Mouse (Mus musculus) CH12.LX (cell line): ENCODE measurements around the gene Hras. TPM values are rescaled to one million over a fixed set of nuclear protein-coding genes. Genes with fewer than 3 reads are reported as not detected.

Experiments
- DNase-seq: peaks from one replicate; pipeline ENCODE4 v3.0.0-alpha.2; 2013; ENCODE audit errors: extremely low read depth
- H3K27ac ChIP-seq: 2 replicates; pipeline ENCODE4 v1.5.1; 2012; ENCODE audit warnings: low read depth, mild to moderate bottlenecking, control low read depth, moderate library complexity; ENCODE audit not compliant: insufficient read depth
- H3K27me3 ChIP-seq: replicated peaks from 2 replicates; pipeline ENCODE3; 2012; ENCODE audit warnings: inconsistent platforms
- H3K36me3 ChIP-seq, 2 experiments: replicated peaks in 1 of 2; 2 replicates each; pipeline versions ENCODE3 to v1.6.1; 2012; ENCODE audit warnings: inconsistent platforms in 1 of 2, low read length in 1 of 2, mild to moderate bottlenecking in 1 of 2, mixed read lengths in 1 of 2, moderate library complexity in 1 of 2; ENCODE audit not compliant: control insufficient read depth in 1 of 2, insufficient read depth in 1 of 2
- H3K4me1 ChIP-seq, 2 experiments: 2 replicates each; pipeline ENCODE4 v1.6.1; 2012; ENCODE audit warnings: inconsistent platforms in 1 of 2, moderate library complexity in 1 of 2; ENCODE audit not compliant: insufficient read depth in 2 of 2, control insufficient read depth in 1 of 2
- H3K4me2 ChIP-seq: 2 replicates; pipeline ENCODE4 v1.6.1; 2012; ENCODE audit warnings: low read depth, mild to moderate bottlenecking, control low read depth; ENCODE audit not compliant: poor library complexity, insufficient read depth, severe bottlenecking
- H3K4me3 ChIP-seq, 3 experiments: fragments of 150-350 bp in 1 of 3; sonication (generic) in 1 of 3; replicated peaks in 1 of 3; 2 replicates each; pipeline versions ENCODE3 to v1.5.1; 2011 to 2012; ENCODE audit warnings: low read depth in 2 of 3, low read length in 2 of 3, mild to moderate bottlenecking in 2 of 3, moderate library complexity in 2 of 3, control low read depth in 1 of 3, improper control_type of control experiment in 1 of 3, inconsistent platforms in 1 of 3, mixed read lengths in 1 of 3; ENCODE audit not compliant: poor library complexity in 1 of 3
- H3K79me2 ChIP-seq: replicated peaks from 2 replicates; pipeline ENCODE4 v1.6.1; 2012; ENCODE audit warnings: mild to moderate bottlenecking, moderate library complexity; ENCODE audit not compliant: control insufficient read depth, poor library complexity, insufficient read depth, severe bottlenecking; ENCODE audit errors: extremely low read depth
- H3K9ac ChIP-seq: 2 replicates; pipeline ENCODE4 v1.6.1; 2012; ENCODE audit warnings: low read depth, mild to moderate bottlenecking, control low read depth, moderate library complexity; ENCODE audit not compliant: insufficient read depth
- H3K9me3 ChIP-seq: replicated peaks from 2 replicates; pipeline ENCODE3; 2012; ENCODE audit warnings: low read length, inconsistent platforms, mixed read lengths
- BHLHE40 ChIP-seq: IDR thresholded peaks from 2 replicates; pipeline ENCODE4 v1.6.1; 2011; ENCODE audit warnings: mild to moderate bottlenecking, low read depth, low read length, improper control_type of control experiment
- CHD1 ChIP-seq: IDR thresholded peaks from 2 replicates; pipeline ENCODE4 v1.6.1; 2012; ENCODE audit warnings: low read depth, low read length, improper control_type of control experiment, inconsistent platforms
- CHD2 ChIP-seq: IDR thresholded peaks from 2 replicates; pipeline ENCODE4 v1.6.1; 2011; ENCODE audit warnings: low read length, improper control_type of control experiment
- ELF1 ChIP-seq: IDR thresholded peaks from 2 replicates; pipeline ENCODE4 v1.6.1; 2014; ENCODE audit warnings: low read depth, mild to moderate bottlenecking, inconsistent platforms, low read length, improper control_type of control experiment
- EP300 ChIP-seq: IDR thresholded peaks from 2 replicates; pipeline ENCODE4 v1.6.1; 2011; ENCODE audit warnings: low read length, improper control_type of control experiment
- ETS1 ChIP-seq: conservative IDR thresholded peaks from 2 replicates; pipeline ENCODE4 v1.6.1; 2012; ENCODE audit warnings: low read depth, mild to moderate bottlenecking, inconsistent platforms, low read length, improper control_type of control experiment, moderate library complexity
- GABPA ChIP-seq: IDR thresholded peaks from 2 replicates; pipeline ENCODE4 v1.6.1; 2012; ENCODE audit warnings: low read depth, low read length, improper control_type of control experiment, inconsistent platforms; ENCODE audit not compliant: insufficient replicate concordance
- IRF4 ChIP-seq: IDR thresholded peaks from 2 replicates; pipeline ENCODE4 v1.6.1; 2014; ENCODE audit warnings: low read depth, mild to moderate bottlenecking, inconsistent platforms, low read length, improper control_type of control experiment
- JUN ChIP-seq: IDR thresholded peaks from 2 replicates; pipeline ENCODE4 v1.6.1; 2011; ENCODE audit warnings: low read depth, mild to moderate bottlenecking, low read length, improper control_type of control experiment, moderate library complexity; ENCODE audit not compliant: insufficient read depth
- MAFK ChIP-seq: IDR thresholded peaks from 2 replicates; pipeline ENCODE4 v1.6.1; 2011; ENCODE audit warnings: low read length, improper control_type of control experiment; ENCODE audit not compliant: insufficient replicate concordance
- MAX ChIP-seq: IDR thresholded peaks from 2 replicates; pipeline ENCODE4 v1.6.1; 2011; ENCODE audit warnings: low read length, improper control_type of control experiment
- MAZ ChIP-seq: IDR thresholded peaks from 2 replicates; pipeline ENCODE4 v1.6.1; 2012; ENCODE audit warnings: low read depth, mild to moderate bottlenecking, inconsistent platforms, low read length, improper control_type of control experiment, moderate library complexity
- MXI1 ChIP-seq: IDR thresholded peaks from 2 replicates; pipeline ENCODE4 v1.6.1; 2011; ENCODE audit warnings: mild to moderate bottlenecking, low read depth, low read length, improper control_type of control experiment
- NELFE ChIP-seq: IDR thresholded peaks from 2 replicates; pipeline ENCODE4 v1.6.1; 2011; ENCODE audit warnings: low read depth, low read length, improper control_type of control experiment
- NRF1 ChIP-seq: IDR thresholded peaks from 2 replicates; pipeline ENCODE4 v1.6.1; 2014; ENCODE audit warnings: low read depth, mild to moderate bottlenecking, inconsistent platforms, low read length, improper control_type of control experiment, moderate library complexity
- POLR2AphosphoS2 ChIP-seq: IDR thresholded peaks from 2 replicates; pipeline ENCODE4 v1.6.1; 2011; ENCODE audit warnings: low read depth, low read length, improper control_type of control experiment
- RCOR1 ChIP-seq: conservative IDR thresholded peaks from 2 replicates; pipeline ENCODE4 v1.6.1; 2012; ENCODE audit warnings: low read depth, mild to moderate bottlenecking, inconsistent platforms, low read length, improper control_type of control experiment
- SIN3A ChIP-seq: IDR thresholded peaks from 2 replicates; pipeline ENCODE4 v1.6.1; 2012; ENCODE audit warnings: low read length, improper control_type of control experiment, inconsistent platforms
- TCF12 ChIP-seq: IDR thresholded peaks from 2 replicates; pipeline ENCODE4 v1.6.1; 2014; ENCODE audit warnings: low read depth, mild to moderate bottlenecking, inconsistent platforms, low read length, improper control_type of control experiment
- UBTF ChIP-seq: IDR thresholded peaks from 2 replicates; pipeline ENCODE4 v1.6.1; 2012; ENCODE audit warnings: low read depth, mild to moderate bottlenecking, inconsistent platforms, low read length, improper control_type of control experiment, moderate library complexity
- USF2 ChIP-seq: conservative IDR thresholded peaks from 2 replicates; pipeline ENCODE4 v1.6.1; 2011; ENCODE audit warnings: low read depth, low read length, improper control_type of control experiment
- ZC3H11A ChIP-seq: IDR thresholded peaks from 2 replicates; pipeline ENCODE4 v1.6.1; 2012; ENCODE audit warnings: low read depth, mild to moderate bottlenecking, inconsistent platforms, low read length, improper control_type of control experiment
- ZMIZ1 ChIP-seq: IDR thresholded peaks from 2 replicates; pipeline ENCODE4 v1.6.1; 2012; ENCODE audit warnings: low read depth, mild to moderate bottlenecking, inconsistent platforms, low read length, improper control_type of control experiment
- ZNF384 ChIP-seq: IDR thresholded peaks from 2 replicates; pipeline ENCODE4 v1.6.1; 2012; ENCODE audit warnings: low read depth, low read length, improper control_type of control experiment, inconsistent platforms
- dilution Hi-C: fragments of 300-500 bp; cut with MboI; formaldehyde crosslinking; loops from 2 replicates; pipeline ENCODE4 v1.14.3; 2020; ENCODE audit warnings: low sequenced_read_pairs; ENCODE audit not compliant: extremely low pct_unique_long_range_greater_than_20kb, extremely low pct_ligation_motif_present
- in situ Hi-C: fragments of 300-500 bp; cut with MboI; formaldehyde crosslinking; loops from 3 replicates; pipeline ENCODE4 v1.14.3; 2019; ENCODE audit warnings: low sequenced_read_pairs, low pct_ligation_motif_present, low pct_unique_long_range_greater_than_20kb, mixed read lengths
- polyA plus RNA-seq: library from polyadenylated mRNA; unstranded; fragments of >175 nt; gene quantifications from 2 replicates; pipeline ENCODE4 v1.2.1, GENCODE M21; 2012; ENCODE audit warnings: low read depth; ENCODE audit not compliant: insufficient read length
- total RNA-seq, 2 experiments: library from RNA; depleted of rRNA; stranded (reverse); fragments of 300-350 nt in 1 of 2; fragments of >200 nt in 1 of 2; gene quantifications; 2 replicates each; pipeline ENCODE4 v1.2.3; 2012 to 2014

The Hras gene
- total and polyA plus RNA-seq, 3 experiments = 43.6 to 82.0 (median 71.3) TPM

GRCm38 (mm10) chr7:141230570-141230969 is 36.8 kb upstream of the Hras start:
- in situ Hi-C loops (no loop called here), dilution Hi-C loops (no loop called here)
- Histone ChIP-seq H3K27ac (no peak overlapping the region), H3K4me3 (no peak overlapping the region), H3K79me2 (peaks cover 51% of the 10 kb centered on the region)
- TF ChIP-seq USF2 (no peak), RCOR1 (no peak)
- TF ChIP-seq, all 38 proteins: peak for 0
- peaks cover 4 to 30% of the 10 kb centered on the region in 2 experiments; a peak in 3 of 4 replicates for H3K4me1 ChIP-seq
- H3K9me3 ChIP-seq = peaks cover 7% of the 10 kb centered on the region
- H3K4me2 ChIP-seq = 0 out of 2 replicates have a peak overlapping the region, but pooled peaks have one; percentile 96
- no peak overlapping the region for H3K9ac ChIP-seq
- DNase-seq = no peak
- peaks cover 5% of the 10 kb centered on the region for H3K27me3 ChIP-seq
- peaks cover 38 to 54% of the 10 kb centered on the region in 2 experiments for H3K36me3 ChIP-seq

- DNase-seq = no peak
Measured at GRCm38 (mm10) chr7:141229702-141230101, 35.9 kb upstream of the Hras start.

GRCm38 (mm10) chr7:141228279-141229067 is 34.7 kb upstream of the Hras start, which contains the start of gene Phrf1:
Gene Phrf1 (plus strand): TSS chr7:141228784.
- Histone ChIP-seq H3K79me2 (peaks cover 42% of the 10 kb centered on the region), H3K27ac (peak within 1 kb of the TSS; percentile 84), H3K9me3 (peaks cover 7% of the 10 kb centered on the region), H3K36me3 (peaks cover 25 to 33% of the 10 kb centered on the region in 2 experiments), H3K27me3 (peaks cover 14% of the 10 kb centered on the region), H3K9ac (peak within 1 kb of the TSS; percentile 95), H3K4me3 (peak within 1 kb of the TSS; percentile 88 to 100 (median 99)), H3K4me1 (peaks cover 4 to 30% of the 10 kb centered on the region in 2 experiments; a peak in 3 of 4 replicates), H3K4me2 (peak within 1 kb of the TSS; percentile 96)
- in situ Hi-C loops = no loop called here
- dilution Hi-C loops = no loop called here
- peak; percentile 81 for DNase-seq
- TF ChIP-seq UBTF (no peak), ZMIZ1 (no peak), TCF12 (no peak; the same call in 1 of the 2 replicates), USF2 (no peak), ZNF384 (no peak), ZC3H11A (no peak), GABPA (no peak; the same call in 1 of the 2 replicates), ELF1 (peak; percentile 90), CHD1 (peak; percentile 100), MAX (peak; percentile 41; the same call in 1 of the 2 replicates), IRF4 (peak; percentile 61), ETS1 (no peak), CHD2 (no peak), JUN (no peak), MAFK (no peak), MAZ (peak; percentile 42), NELFE (peak; percentile 75), BHLHE40 (no peak), MXI1 (no peak)

More at GRCm38 (mm10) chr7:141229702-141230101, 35.9 kb upstream of the Hras start:
- in situ Hi-C loops (no loop called here), dilution Hi-C loops (no loop called here)
- Histone ChIP-seq H3K4me3 (peak overlapping the region; percentile 88 to 100 (median 99)), H3K4me1 (peaks cover 4 to 30% of the 10 kb centered on the region in 2 experiments; a peak in 3 of 4 replicates), H3K79me2 (peaks cover 48% of the 10 kb centered on the region), H3K9ac (peak overlapping the region; percentile 95), H3K27ac (no peak overlapping the region), H3K4me2 (peak overlapping the region; percentile 96), H3K9me3 (peaks cover 7% of the 10 kb centered on the region), H3K36me3 (peaks cover 33 to 45% of the 10 kb centered on the region in 2 experiments), H3K27me3 (peaks cover 13% of the 10 kb centered on the region)
- TF ChIP-seq CHD2 (no peak), EP300 (no peak), POLR2AphosphoS2 (no peak), SIN3A (no peak), NRF1 (no peak), ZNF384 (no peak), UBTF (no peak), JUN (no peak)
